Mouse (Mus musculus): ENCODE results near the gene Cux1.

DNA sequence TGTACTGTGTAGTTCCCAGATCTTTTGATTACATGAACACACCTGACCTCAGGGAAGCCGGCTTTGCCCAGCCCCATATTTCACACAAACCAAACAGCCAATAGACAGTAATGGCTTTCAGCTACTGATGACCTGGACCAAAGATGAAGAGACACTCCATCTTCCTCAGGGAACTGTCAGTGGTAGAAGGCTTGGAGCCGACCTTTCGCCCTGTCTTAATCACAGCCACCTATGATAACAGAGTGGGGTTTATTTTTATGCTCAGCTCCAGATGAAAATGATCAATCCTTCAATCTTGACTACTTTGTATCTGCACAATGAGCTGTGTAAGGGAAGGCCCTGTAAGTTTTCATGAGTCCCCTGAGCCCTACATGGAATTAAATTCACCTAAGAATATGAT is 93.2 kb downstream of the Cux1 start:
- no peak for TF ChIP-seq CTCF (IDR thresholded peaks at IDR 0.05; ENCODE audit: insufficient read depth, low read depth, low read length)
- TF ChIP-seq POLR2A (IDR thresholded peaks at IDR 0.05; ENCODE audit: insufficient read depth, low read depth, low read length), result no peak

Data from olfactory bulb, adult 2 months (tissue).